Comparison of ENCODE assay signal across 17 mouse cellular contexts in genomic region chr15:42921618-42922017, GRCm38 (mm10).
DNase-seq lines count a peak whose midpoint lies in the region; ATAC-seq lines count a peak whose summit lies in the region.
"Had no signal": no experiment of that assay in that cellular context is flagged by ENCODE, and none has a peak within 500 bp of the region (broad histone marks: within the 10 kb centered on the region; RNA-seq: fewer than 3 reads in every experiment).

No protein-coding gene starts in this region.

- H3K4me1 ChIP-seq in limb, embryonic 11.5 days (ENCODE audit: control insufficient read depth, insufficient read depth, low read length): no peaks in the 10 kb centered on the region
- no peaks in the 10 kb centered on the region for H3K4me1 ChIP-seq in limb, embryonic 10.5 days
- no peaks in the 10 kb centered on the region for H3K4me1 ChIP-seq in hindbrain, embryonic 11.5 days (replicated peaks; ENCODE audit: control insufficient read depth, insufficient read depth, low read length)
- H3K4me1 ChIP-seq: heart, embryonic 10.5 days; hindbrain, embryonic 15.5 days had no signal

- no peaks in the 10 kb centered on the region for H3K9me3 ChIP-seq in limb, embryonic 11.5 days (ENCODE audit: control insufficient read depth, low read length)
- no peaks in the 10 kb centered on the region for H3K9me3 ChIP-seq in limb, embryonic 10.5 days (replicated peaks)
- H3K9me3 ChIP-seq in hindbrain, embryonic 11.5 days (ENCODE audit: control insufficient read depth, low read length): no peaks in the 10 kb centered on the region
- H3K9me3 ChIP-seq: heart, embryonic 10.5 days; hindbrain, embryonic 15.5 days had no signal

- no peak overlapping the region for H3K4me3 ChIP-seq in limb, embryonic 11.5 days (ENCODE audit: low read depth, low read length)
- H3K4me3 ChIP-seq in limb, embryonic 10.5 days: no peak overlapping the region
- H3K4me3 ChIP-seq in hindbrain, embryonic 11.5 days (ENCODE audit: low read depth, low read length): no peak overlapping the region
- H3K4me3 ChIP-seq: heart, embryonic 10.5 days; hindbrain, embryonic 15.5 days had no signal

- H3K36me3 ChIP-seq in limb, embryonic 11.5 days (ENCODE audit: control insufficient read depth, insufficient read depth, low read length): no peaks in the 10 kb centered on the region
- no peaks in the 10 kb centered on the region for H3K36me3 ChIP-seq in limb, embryonic 10.5 days
- H3K36me3 ChIP-seq in hindbrain, embryonic 11.5 days (ENCODE audit: control insufficient read depth, insufficient read depth, low read length): no peaks in the 10 kb centered on the region
- H3K36me3 ChIP-seq: heart, embryonic 10.5 days; hindbrain, embryonic 15.5 days had no signal

- H3K27me3 ChIP-seq in limb, embryonic 11.5 days (ENCODE audit: control insufficient read depth, insufficient read depth, low read length): no peaks in the 10 kb centered on the region
- no peaks in the 10 kb centered on the region for H3K27me3 ChIP-seq in limb, embryonic 10.5 days (ENCODE audit: low read depth, poor library complexity, severe bottlenecking)
- no peaks in the 10 kb centered on the region for H3K27me3 ChIP-seq in hindbrain, embryonic 11.5 days (ENCODE audit: control insufficient read depth, insufficient read depth, low read length)
- H3K27me3 ChIP-seq: CH12.LX; hindbrain, embryonic 15.5 days had no signal

- H3K4me2 ChIP-seq in limb, embryonic 11.5 days (ENCODE audit: low read depth, severe bottlenecking): no peak overlapping the region
- no peak overlapping the region for H3K4me2 ChIP-seq in hindbrain, embryonic 11.5 days (replicated peaks; ENCODE audit: low read depth, low read length)
- H3K4me2 ChIP-seq: hindbrain, embryonic 15.5 days had no signal

- H3K27ac ChIP-seq in limb, embryonic 11.5 days (replicated peaks; ENCODE audit: low read depth, low read length): no peak overlapping the region
- H3K27ac ChIP-seq in limb, embryonic 10.5 days: no peak overlapping the region
- no peak overlapping the region for H3K27ac ChIP-seq in hindbrain, embryonic 11.5 days (ENCODE audit: low read depth, low read length)
- H3K27ac ChIP-seq: heart, embryonic 10.5 days; hindbrain, embryonic 15.5 days had no signal

- H3K9ac ChIP-seq in limb, embryonic 11.5 days (ENCODE audit: low read length): no peak overlapping the region
- no peak overlapping the region for H3K9ac ChIP-seq in hindbrain, embryonic 11.5 days (ENCODE audit: low read depth, low read length)
- H3K9ac ChIP-seq: hindbrain, embryonic 15.5 days; liver, postnatal 0 days had no signal

- ATAC-seq in frontal cortex, adult (ENCODE audit: low TSS enrichment): peak; percentile 78
- peak; percentile 35; the same call in 1 of the 2 replicates for ATAC-seq in limb, embryonic 11.5 days (ENCODE audit: insufficient number of reproducible peaks, low FRiP score, low TSS enrichment, low read depth)
- 0 out of 2 replicates have a peak, but pooled peaks have one; percentile 42 for ATAC-seq in common myeloid progenitor, adult 5-6 weeks (replicated peaks; ENCODE audit: low read depth, poor library complexity, severe bottlenecking)
- ATAC-seq in hindbrain, embryonic 11.5 days (ENCODE audit: low FRiP score): no peak
- ATAC-seq: liver, postnatal 0 days had no signal

- 50% methylated on average over 3 of the region's 3 CpGs for WGBS in limb, embryonic 11.5 days
- 69% methylated on average over 3 of the region's 3 CpGs for WGBS in limb, embryonic 10.5 days
- WGBS in hindbrain, embryonic 11.5 days: 67% methylated on average over 3 of the region's 3 CpGs

- peak; percentile 12 to 14 for DNase-seq in cerebellum, postnatal 10 days
- DNase-seq in cerebellum, adult 8-10 months: no peak
- no peak for DNase-seq in frontal cortex, adult 2 months (ENCODE audit: extremely low spot score in 1 of 2, low spot score in 1 of 2)
- no peak for DNase-seq in limb, embryonic 11.5 days (ENCODE audit: low spot score)
- no peak for DNase-seq in limb, embryonic 10.5 days (ENCODE audit: low spot score)
- DNase-seq in hindbrain, embryonic 11.5 days (ENCODE audit: low spot score): no peak
- DNase-seq: adrenal gland, postnatal 25 days; kidney, adult 11 months; liver, postnatal 0 days; lung, postnatal 4 days; right cerebral cortex, postnatal 25 days; thymus, adult 18-20 months had no signal

Comparison
In these comparisons a context has a peak if more than half of its experiments do, and no peak if none do; other contexts are left out.
1. DNase-seq: peak in cerebellum, postnatal 10 days (2 of 2); none in cerebellum, adult 8-10 months (single experiment), frontal cortex, adult 2 months (0 of 2), limb, embryonic 11.5 days (single experiment), limb, embryonic 10.5 days (single experiment) and hindbrain, embryonic 11.5 days (single experiment).